Mouse (Mus musculus) bone marrow, adult 2 months (tissue): ENCODE measurements around the gene Trmt1.

ENCODE experiments used
- CTCF ChIP-seq: fragments of 200-500 bp; IDR thresholded peaks from 2 replicates; pipeline ENCODE4 v1.5.1; 2011; ENCODE audit warnings: low read length, control low read depth; ENCODE audit not compliant: control insufficient read depth, insufficient read depth
- POLR2A ChIP-seq: fragments of 200-500 bp; IDR thresholded peaks from 2 replicates; pipeline ENCODE4 v1.6.1; 2011; ENCODE audit warnings: low read depth, mild to moderate bottlenecking, control low read depth, low read length, borderline replicate concordance; ENCODE audit not compliant: control insufficient read depth

DNA sequence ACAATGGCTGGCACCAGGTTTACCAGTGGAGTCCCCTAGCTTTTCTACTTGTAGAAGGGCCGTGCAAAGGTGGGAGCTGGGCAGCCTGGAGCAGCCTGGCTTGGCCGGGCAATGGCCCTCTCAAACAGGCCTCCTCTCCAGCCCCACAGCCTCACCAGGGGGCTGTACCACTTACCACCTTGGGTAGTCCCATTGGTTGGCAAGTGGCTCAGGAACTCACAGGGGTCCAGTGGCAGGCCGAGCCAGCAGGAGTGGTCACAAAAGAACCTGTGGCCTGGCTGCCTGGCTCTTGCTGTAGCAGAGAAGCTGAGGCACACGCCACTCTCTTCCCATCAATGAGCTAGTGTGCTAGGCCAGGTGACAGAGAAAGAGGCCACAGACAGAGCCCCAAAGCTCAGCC, 28.1 kb downstream of the Trmt1 start:
- TF ChIP-seq CTCF (no peak), POLR2A (no peak)
